Mouse (Mus musculus) neutrophil, adult 65 days (primary cell): Measurements from ENCODE around the gene Mgll. TPM values are rescaled to one million over a fixed set of nuclear protein-coding genes. Genes with fewer than 3 reads are reported as not detected.

Experiments used
- total RNA-seq: library from RNA; stranded (reverse); gene quantifications from 2 replicates; pipeline ENCODE4 v1.2.4, GENCODE M21; 2023

Mgll gene
- total RNA-seq = 64.4 and 67.3 TPM in 2 replicates

DNA sequence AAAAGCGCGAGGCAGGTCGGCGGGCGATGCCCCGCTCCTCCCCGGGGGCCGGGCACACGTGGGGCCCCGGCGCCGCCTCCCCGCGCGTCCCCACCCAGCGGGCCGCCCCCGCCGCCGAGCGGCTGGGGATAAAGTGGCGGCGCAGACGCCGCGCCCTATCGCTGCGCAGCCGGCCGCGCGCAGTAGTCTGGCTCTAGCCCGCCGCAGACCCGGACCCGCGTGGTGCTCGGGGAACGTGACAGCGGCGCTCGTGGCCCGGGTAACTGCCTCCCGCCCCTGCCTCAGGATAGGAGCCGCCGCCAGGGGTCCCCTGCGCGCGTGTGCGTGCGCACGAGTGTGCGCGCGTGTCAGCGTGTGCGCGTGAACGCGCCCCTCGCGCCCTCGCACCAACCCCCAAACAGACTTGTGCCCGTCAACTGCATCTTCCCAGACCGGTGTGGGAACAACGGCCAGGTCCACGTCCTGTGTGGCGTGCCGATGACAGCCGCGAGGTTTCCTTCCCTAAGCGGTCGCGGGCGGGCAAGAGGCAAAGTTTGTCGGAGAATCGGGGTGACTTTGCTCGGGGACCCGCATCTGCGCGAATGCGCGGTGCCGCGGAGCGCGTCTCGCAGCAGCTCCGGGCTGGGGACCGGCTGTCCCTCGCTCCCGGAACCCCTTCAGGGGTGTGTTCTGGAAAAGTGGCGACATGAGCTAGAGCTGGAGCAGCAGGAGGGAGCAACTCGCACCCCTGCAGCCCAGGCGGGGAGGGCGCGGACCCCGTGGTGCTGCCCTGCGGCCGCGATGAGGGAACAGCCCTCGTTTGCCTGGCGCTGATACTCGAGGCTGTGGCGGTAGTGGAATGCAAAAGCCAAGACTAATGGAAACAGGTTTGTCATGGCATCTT lies at the start of gene Mgll:
Gene Mgll, plus strand, starts transcription at position 100 of the 883 bp plus-strand sequence.

GRCm38 (mm10) chr6:88841781-88842689 lies 117.8 kb downstream of the Mgll start, which contains the start of gene Abtb1:
Gene Abtb1, minus strand, starts transcription at chr6:88841984.

DNA sequence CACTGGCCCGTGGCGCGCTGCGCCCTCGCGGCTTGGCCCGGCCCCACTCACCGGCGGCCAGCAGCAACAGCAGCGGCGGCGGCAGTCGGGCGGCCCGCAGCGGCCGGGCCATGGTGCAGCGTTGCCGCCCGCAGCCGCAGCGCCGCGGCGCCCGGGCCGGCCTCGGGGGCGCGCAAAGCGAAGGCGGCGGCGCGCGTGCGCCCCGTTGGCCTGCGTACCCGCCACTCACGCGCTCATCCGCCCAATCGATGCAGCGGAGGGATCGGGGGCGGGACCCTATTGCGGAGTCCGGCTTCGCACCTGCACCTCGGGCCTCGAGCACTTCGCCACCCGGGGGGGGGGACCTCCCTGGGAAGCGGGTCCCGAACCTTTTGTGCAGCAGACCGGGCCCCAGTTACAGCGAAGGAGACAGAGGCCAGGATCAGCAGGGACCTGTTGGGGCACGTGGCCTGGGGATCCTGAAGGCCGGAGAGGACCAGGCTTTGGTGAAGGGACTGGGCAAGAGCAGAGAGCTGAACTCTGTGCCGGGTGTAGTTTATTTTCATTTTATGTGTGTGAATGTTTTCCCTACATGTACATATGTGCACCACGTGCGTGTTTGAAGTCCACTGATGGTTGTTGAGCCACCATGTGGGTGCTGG lies 150.8 kb downstream of the Mgll start, which contains the start of gene Podxl2:
Gene Podxl2, minus strand, starts transcription at position 177 of the 641 bp plus-strand sequence.

Other genes starting within 250 kb of the Mgll start
- 181 and 198 TPM in 2 replicates for gene Sec61a1, start 205.5 kb upstream of the Mgll start, total RNA-seq
- gene Kbtbd12, start 86.5 kb upstream of the Mgll start, total RNA-seq = not detected in 2 replicates
- gene Abtb1, start 117.6 kb downstream of the Mgll start, total RNA-seq = 328 and 469 TPM in 2 replicates
- gene Podxl2, start 150.6 kb downstream of the Mgll start, total RNA-seq = not detected in 2 replicates
- gene Mcm2, start 174.4 kb downstream of the Mgll start, total RNA-seq = 48.4 and 56.4 TPM in 2 replicates
- gene Tpra1, start 177.8 kb downstream of the Mgll start, total RNA-seq = 42.2 and 54.5 TPM in 2 replicates